Mouse (Mus musculus): Measurements from ENCODE around the gene Gm45902. TPM values are rescaled to one million over a fixed set of nuclear protein-coding genes. Genes with fewer than 3 reads are reported as not detected.

The Gm45902 gene
- polyA plus RNA-seq (2015; fragmentation: Nextera tagmentation; extraction: Ambion mirVana): 8.8 and 9.5 TPM in 2 replicates

- Histone ChIP-seq H3K9me3 (ENCODE audit: control insufficient read depth, low read length) (no peaks in the 10 kb centered on the region), H3K36me3 (ENCODE audit: control insufficient read depth, insufficient read depth) (peaks cover 16% of the 10 kb centered on the region), H3K4me3 (replicated peaks; ENCODE audit: low read length) (peak within 1 kb of the TSS; percentile 93), H3K9ac (replicated peaks; ENCODE audit: low read depth, low read length) (peak within 1 kb of the TSS; percentile 87), H3K27me3 (replicated peaks; ENCODE audit: control insufficient read depth, insufficient read depth, low read length) (no peaks in the 10 kb centered on the region), H3K4me2 (ENCODE audit: low read length) (peak within 1 kb of the TSS; percentile 94), H3K27ac (ENCODE audit: low read length) (peak within 1 kb of the TSS; percentile 86), H3K4me1 (replicated peaks; ENCODE audit: control insufficient read depth, insufficient read depth, low read length) (peaks cover 16% of the 10 kb centered on the region)
- ATAC-seq: peak; percentile 100
- WGBS: under 1% methylated on average over 60 of the region's 60 CpGs
These were observed at the start of gene Gm45902, which contains the start of the genes Hspa14 and Cdnf for GRCm38 (mm10) chr2:3512552-3513454. Gene Gm45902, minus strand, starts transcription at chr2:3512790. Gene Hspa14, minus strand, starts transcription at chr2:3512814. Gene Cdnf, plus strand, starts transcription at chr2:3513030.

GRCm38 (mm10) chr2:3546588-3546987 lies 34.0 kb upstream of the Gm45902 start:
- no peak overlapping the region for H3K9ac ChIP-seq (replicated peaks; ENCODE audit: low read depth, low read length)
- no peak; the same call in 1 of the 2 replicates for ATAC-seq
- H3K4me1 ChIP-seq (replicated peaks; ENCODE audit: control insufficient read depth, insufficient read depth, low read length): no peaks in the 10 kb centered on the region
- no peak overlapping the region for H3K27ac ChIP-seq (ENCODE audit: low read length)
- no peak overlapping the region for H3K4me2 ChIP-seq (ENCODE audit: low read length)
- no peaks in the 10 kb centered on the region for H3K36me3 ChIP-seq (ENCODE audit: control insufficient read depth, insufficient read depth)
- no peaks in the 10 kb centered on the region for H3K27me3 ChIP-seq (replicated peaks; ENCODE audit: control insufficient read depth, insufficient read depth, low read length)
- no peak overlapping the region for H3K4me3 ChIP-seq (replicated peaks; ENCODE audit: low read length)
- WGBS: 4% methylated on average over 4 of the region's 4 CpGs
- no peaks in the 10 kb centered on the region for H3K9me3 ChIP-seq (ENCODE audit: control insufficient read depth, low read length)

- Histone ChIP-seq H3K27ac (ENCODE audit: low read length) (no peak overlapping the region), H3K4me1 (replicated peaks; ENCODE audit: control insufficient read depth, insufficient read depth, low read length) (no peaks in the 10 kb centered on the region), H3K9ac (replicated peaks; ENCODE audit: low read depth, low read length) (no peak overlapping the region), H3K4me2 (ENCODE audit: low read length) (no peak overlapping the region), H3K9me3 (ENCODE audit: control insufficient read depth, low read length) (no peaks in the 10 kb centered on the region), H3K36me3 (ENCODE audit: control insufficient read depth, insufficient read depth) (no peaks in the 10 kb centered on the region), H3K27me3 (replicated peaks; ENCODE audit: control insufficient read depth, insufficient read depth, low read length) (no peaks in the 10 kb centered on the region), H3K4me3 (replicated peaks; ENCODE audit: low read length) (no peak overlapping the region)
- 71% methylated on average over 2 of the region's 2 CpGs for WGBS
- ATAC-seq: no peak
These were observed 33.5 kb upstream of the Gm45902 start for GRCm38 (mm10) chr2:3546055-3546454.

- no peak overlapping the region for H3K4me2 ChIP-seq (ENCODE audit: low read length)
- H3K27ac ChIP-seq (ENCODE audit: low read length): no peak overlapping the region
- H3K4me1 ChIP-seq (replicated peaks; ENCODE audit: control insufficient read depth, insufficient read depth, low read length): no peaks in the 10 kb centered on the region
- WGBS: 74% methylated on average over 9 of the region's 9 CpGs
- no peak for ATAC-seq
- no peaks in the 10 kb centered on the region for H3K9me3 ChIP-seq (ENCODE audit: control insufficient read depth, low read length)
- no peak overlapping the region for H3K9ac ChIP-seq (replicated peaks; ENCODE audit: low read depth, low read length)
- no peaks in the 10 kb centered on the region for H3K27me3 ChIP-seq (replicated peaks; ENCODE audit: control insufficient read depth, insufficient read depth, low read length)
- no peak overlapping the region for H3K4me3 ChIP-seq (replicated peaks; ENCODE audit: low read length)
- no peaks in the 10 kb centered on the region for H3K36me3 ChIP-seq (ENCODE audit: control insufficient read depth, insufficient read depth)
These were observed 28.9 kb upstream of the Gm45902 start for GRCm38 (mm10) chr2:3541307-3542079.

GRCm38 (mm10) chr2:3526288-3526687 lies 13.7 kb upstream of the Gm45902 start:
- Histone ChIP-seq H3K4me1 (replicated peaks; ENCODE audit: control insufficient read depth, insufficient read depth, low read length) (no peaks in the 10 kb centered on the region), H3K36me3 (ENCODE audit: control insufficient read depth, insufficient read depth) (no peaks in the 10 kb centered on the region), H3K4me2 (ENCODE audit: low read length) (no peak overlapping the region), H3K9me3 (ENCODE audit: control insufficient read depth, low read length) (no peaks in the 10 kb centered on the region), H3K4me3 (replicated peaks; ENCODE audit: low read length) (no peak overlapping the region), H3K27ac (ENCODE audit: low read length) (no peak overlapping the region), H3K9ac (replicated peaks; ENCODE audit: low read depth, low read length) (no peak overlapping the region), H3K27me3 (replicated peaks; ENCODE audit: control insufficient read depth, insufficient read depth, low read length) (no peaks in the 10 kb centered on the region)
- 83% methylated on average over 6 of the region's 6 CpGs for WGBS
- ATAC-seq: no peak

- no peak for ATAC-seq
- WGBS: 85% methylated on average over 4 of the region's 4 CpGs
These were observed 10.0 kb upstream of the Gm45902 start for GRCm38 (mm10) chr2:3522558-3522957.

GRCm38 (mm10) chr2:3512076-3512475 lies 514 bp downstream of the Gm45902 start:
- no peak for ATAC-seq
- H3K9me3 ChIP-seq (ENCODE audit: control insufficient read depth, low read length): no peaks in the 10 kb centered on the region
- H3K27me3 ChIP-seq (replicated peaks; ENCODE audit: control insufficient read depth, insufficient read depth, low read length): no peaks in the 10 kb centered on the region
- WGBS: 0% methylated on average over 15 of the region's 15 CpGs
- peaks cover 16% of the 10 kb centered on the region for H3K4me1 ChIP-seq (replicated peaks; ENCODE audit: control insufficient read depth, insufficient read depth, low read length)
- peak overlapping the region; percentile 93 for H3K4me3 ChIP-seq (replicated peaks; ENCODE audit: low read length)
- peaks cover 17% of the 10 kb centered on the region for H3K36me3 ChIP-seq (ENCODE audit: control insufficient read depth, insufficient read depth)
- H3K4me2 ChIP-seq (ENCODE audit: low read length): peak overlapping the region; percentile 94
- no peak overlapping the region; the same call in 1 of the 2 replicates for H3K27ac ChIP-seq (ENCODE audit: low read length)
- peak overlapping the region; percentile 87 for H3K9ac ChIP-seq (replicated peaks; ENCODE audit: low read depth, low read length)

More at GRCm38 (mm10) chr2:3522558-3522957, 10.0 kb upstream of the Gm45902 start:
- no peaks in the 10 kb centered on the region for H3K27me3 ChIP-seq (replicated peaks; ENCODE audit: control insufficient read depth, insufficient read depth, low read length)
- H3K9ac ChIP-seq (replicated peaks; ENCODE audit: low read depth, low read length): no peak overlapping the region
- H3K9me3 ChIP-seq (ENCODE audit: control insufficient read depth, low read length): no peaks in the 10 kb centered on the region
- H3K27ac ChIP-seq (ENCODE audit: low read length): no peak overlapping the region
- H3K36me3 ChIP-seq (ENCODE audit: control insufficient read depth, insufficient read depth): no peaks in the 10 kb centered on the region
- H3K4me2 ChIP-seq (ENCODE audit: low read length): no peak overlapping the region
- no peaks in the 10 kb centered on the region for H3K4me1 ChIP-seq (replicated peaks; ENCODE audit: control insufficient read depth, insufficient read depth, low read length)
- no peak overlapping the region for H3K4me3 ChIP-seq (replicated peaks; ENCODE audit: low read length)

GRCm38 (mm10) chr2:3500886-3501285 lies 11.7 kb downstream of the Gm45902 start:
- ATAC-seq: no peak

GRCm38 (mm10) chr2:3499543-3499942 lies 13.0 kb downstream of the Gm45902 start:
- Histone ChIP-seq H3K4me1 (replicated peaks; ENCODE audit: control insufficient read depth, insufficient read depth, low read length) (no peaks in the 10 kb centered on the region), H3K36me3 (ENCODE audit: control insufficient read depth, insufficient read depth) (peaks cover 25% of the 10 kb centered on the region), H3K27me3 (replicated peaks; ENCODE audit: control insufficient read depth, insufficient read depth, low read length) (no peaks in the 10 kb centered on the region), H3K9ac (replicated peaks; ENCODE audit: low read depth, low read length) (no peak overlapping the region), H3K4me3 (replicated peaks; ENCODE audit: low read length) (no peak overlapping the region), H3K4me2 (ENCODE audit: low read length) (no peak overlapping the region), H3K27ac (ENCODE audit: low read length) (no peak overlapping the region), H3K9me3 (ENCODE audit: control insufficient read depth, low read length) (no peaks in the 10 kb centered on the region)
- ATAC-seq: no peak
- 97% methylated on average over 6 of the region's 6 CpGs for WGBS

More at GRCm38 (mm10) chr2:3500886-3501285, 11.7 kb downstream of the Gm45902 start:
- Histone ChIP-seq H3K36me3 (ENCODE audit: control insufficient read depth, insufficient read depth) (peaks cover 19% of the 10 kb centered on the region), H3K4me3 (replicated peaks; ENCODE audit: low read length) (no peak overlapping the region), H3K9me3 (ENCODE audit: control insufficient read depth, low read length) (no peaks in the 10 kb centered on the region), H3K4me2 (ENCODE audit: low read length) (no peak overlapping the region), H3K27ac (ENCODE audit: low read length) (no peak overlapping the region), H3K9ac (replicated peaks; ENCODE audit: low read depth, low read length) (no peak overlapping the region), H3K4me1 (replicated peaks; ENCODE audit: control insufficient read depth, insufficient read depth, low read length) (no peaks in the 10 kb centered on the region), H3K27me3 (replicated peaks; ENCODE audit: control insufficient read depth, insufficient read depth, low read length) (no peaks in the 10 kb centered on the region)
- WGBS: 96% methylated on average over 5 of the region's 5 CpGs
